Mouse (Mus musculus): Measurements from ENCODE around the gene Gm43951.

DNA sequence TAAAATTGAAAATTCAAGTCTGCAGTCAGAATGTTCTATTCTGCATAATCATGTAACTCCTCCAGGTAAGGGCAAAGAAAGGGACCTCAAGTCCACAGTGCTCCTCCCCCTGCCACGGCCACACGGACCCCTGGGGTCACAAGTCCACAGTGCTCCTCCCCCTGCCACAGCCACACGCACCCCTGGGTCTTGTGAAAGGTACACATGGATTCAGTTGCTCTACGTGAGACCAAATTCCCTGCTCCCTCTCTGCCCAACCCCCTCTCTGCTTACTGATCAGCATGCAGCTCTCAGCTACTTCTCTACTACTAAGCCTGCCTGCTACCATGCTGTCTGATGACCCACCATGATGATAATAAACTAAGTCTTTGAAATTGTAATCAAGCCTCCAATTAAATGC is 36.8 kb downstream of the Gm43951 start:
- TF ChIP-seq CTCF (IDR thresholded peaks at IDR 0.05; ENCODE audit: borderline replicate concordance, insufficient read depth, low read depth, low read length) = no peak
- no peak for TF ChIP-seq POLR2A (IDR thresholded peaks at IDR 0.05; ENCODE audit: borderline replicate concordance, insufficient read depth, low read length)

Measured in cerebellum, adult 2 months (tissue).